Mouse (Mus musculus): ENCODE data around the gene Ltk. TPM values are rescaled to one million over a fixed set of nuclear protein-coding genes. Genes with fewer than 3 reads are reported as not detected.
"Not testable (repeated sequence)": the region's sequence is repeated elsewhere in the genome, so short reads cannot be mapped to it uniquely, and the experiment has no call there.

Ltk gene
- total and polyA plus RNA-seq, 2 experiments from 2014 or later = 2.7 to 9.9 TPM

DNA sequence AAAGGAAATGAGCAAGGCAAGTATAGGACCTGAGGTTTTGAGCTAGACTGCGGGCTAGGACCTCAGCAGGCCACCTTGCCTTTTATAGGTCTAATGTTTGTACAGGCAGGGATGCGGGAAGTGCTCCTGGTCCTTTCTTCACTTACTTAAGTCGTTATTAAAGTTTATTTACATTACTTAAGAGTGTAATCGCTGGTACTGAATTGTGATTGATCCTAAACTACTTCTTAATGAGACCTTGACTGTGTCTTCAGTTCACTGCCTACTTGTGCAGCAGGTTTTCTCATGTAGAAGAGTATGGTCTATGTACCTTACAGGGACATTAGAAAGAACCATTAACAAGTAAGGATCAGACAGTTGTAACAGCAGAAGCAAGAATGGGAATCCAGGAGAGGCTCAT, 29.5 kb downstream of the Ltk start:
- WGBS = 92% methylated on average over 4 of the region's 4 CpGs
- Histone ChIP-seq H3K27ac (ENCODE audit: low read depth, low read length) (no peak overlapping the region), H3K9ac (replicated peaks; ENCODE audit: low read length, poor library complexity, severe bottlenecking) (no peak overlapping the region), H3K9me3 (ENCODE audit: low read length) (no peaks in the 10 kb centered on the region), H3K4me1 (ENCODE audit: insufficient read depth, low read length) (no peaks in the 10 kb centered on the region), H3K4me3 (ENCODE audit: low read depth, low read length) (no peak overlapping the region), H3K36me3 (ENCODE audit: insufficient read depth, low read length) (peaks cover 66% of the 10 kb centered on the region), H3K4me2 (ENCODE audit: low read depth, low read length, poor library complexity, severe bottlenecking) (no peak overlapping the region), H3K27me3 (ENCODE audit: insufficient read depth, low read length) (no peaks in the 10 kb centered on the region)
- no peak for ATAC-seq (ENCODE audit: low FRiP score)
- TF ChIP-seq CTCF (IDR thresholded peaks at IDR 0.05) = no peak
- no peak for DNase-seq (ENCODE audit: low spot score)

DNA sequence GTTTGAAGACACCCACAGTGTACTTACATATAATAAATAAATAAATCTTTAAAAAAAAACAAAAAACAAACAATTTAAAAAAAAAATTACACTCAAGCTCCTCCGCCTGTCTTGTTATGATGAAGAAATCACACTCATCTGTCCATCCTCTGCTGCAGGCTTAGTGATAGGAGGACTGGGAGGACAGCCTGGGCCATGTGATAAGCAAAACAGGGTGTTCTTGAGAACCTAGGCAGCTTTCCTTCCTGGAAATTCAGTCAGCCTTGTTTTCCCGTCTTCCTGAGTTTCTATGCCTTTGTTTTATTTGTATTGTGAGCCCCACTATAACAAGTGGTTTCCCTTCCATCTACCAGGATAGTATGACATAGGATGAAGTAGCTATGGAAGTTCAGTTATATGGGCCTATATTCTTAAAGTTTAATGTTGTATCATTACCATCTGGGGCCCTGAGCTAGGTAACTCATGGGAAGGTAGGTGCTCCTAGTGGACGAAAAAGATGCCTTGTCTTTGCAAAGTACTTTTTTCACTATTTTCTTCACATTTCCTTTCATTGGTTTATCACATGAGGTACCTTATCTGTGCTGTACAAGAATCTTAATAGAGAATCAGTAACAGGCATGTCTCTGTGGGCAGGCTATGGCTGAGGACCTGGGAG, 32.3 kb downstream of the Ltk start:
- Histone ChIP-seq H3K4me1 (ENCODE audit: insufficient read depth, low read length) (no peaks in the 10 kb centered on the region), H3K9ac (replicated peaks; ENCODE audit: low read length, poor library complexity, severe bottlenecking) (no peak overlapping the region), H3K4me2 (ENCODE audit: low read depth, low read length, poor library complexity, severe bottlenecking) (no peak overlapping the region), H3K27me3 (ENCODE audit: insufficient read depth, low read length) (no peaks in the 10 kb centered on the region), H3K9me3 (ENCODE audit: low read length) (no peaks in the 10 kb centered on the region), H3K4me3 (ENCODE audit: low read depth, low read length) (no peak overlapping the region), H3K27ac (ENCODE audit: low read depth, low read length) (no peak overlapping the region), H3K36me3 (ENCODE audit: insufficient read depth, low read length) (peaks cover 75% of the 10 kb centered on the region)
- no peak for TF ChIP-seq CTCF (IDR thresholded peaks at IDR 0.05)
- no peak for ATAC-seq (ENCODE audit: low FRiP score)
- no peak for DNase-seq (ENCODE audit: low spot score)
- 93% methylated on average over 3 of the region's 3 CpGs for WGBS

DNA sequence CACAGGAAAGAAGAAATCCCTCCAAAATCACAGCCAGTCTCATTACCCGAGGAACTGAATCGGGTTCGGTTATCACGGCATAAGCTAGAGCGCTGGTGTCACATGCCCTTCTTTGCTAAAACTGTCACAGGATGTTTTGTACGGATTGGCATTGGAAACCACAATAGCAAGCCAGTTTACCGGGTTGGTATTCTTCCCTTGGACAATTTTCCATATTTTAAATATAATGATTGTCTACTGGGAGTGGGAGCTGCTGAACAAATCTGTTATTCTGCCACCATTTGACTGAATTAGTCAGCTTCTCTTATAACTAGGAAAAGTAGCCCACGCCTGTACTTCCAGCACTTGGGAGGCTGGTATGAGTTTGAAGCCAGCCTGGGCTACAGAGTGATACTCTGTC, 39.2 kb downstream of the Ltk start:
- Histone ChIP-seq H3K27me3 (ENCODE audit: insufficient read depth, low read length) (no peaks in the 10 kb centered on the region), H3K9ac (replicated peaks; ENCODE audit: low read length, poor library complexity, severe bottlenecking) (no peak overlapping the region), H3K27ac (ENCODE audit: low read depth, low read length) (no peak overlapping the region), H3K4me1 (ENCODE audit: insufficient read depth, low read length) (no peaks in the 10 kb centered on the region), H3K4me3 (ENCODE audit: low read depth, low read length) (no peak overlapping the region), H3K9me3 (ENCODE audit: low read length) (no peaks in the 10 kb centered on the region), H3K36me3 (ENCODE audit: insufficient read depth, low read length) (peaks cover 56% of the 10 kb centered on the region), H3K4me2 (ENCODE audit: low read depth, low read length, poor library complexity, severe bottlenecking) (no peak overlapping the region)
- DNase-seq (ENCODE audit: low spot score) = no peak
- no peak for TF ChIP-seq CTCF (IDR thresholded peaks at IDR 0.05)
- no peak for ATAC-seq (ENCODE audit: low FRiP score)
- 96% methylated on average over 8 of the region's 8 CpGs for WGBS

DNA sequence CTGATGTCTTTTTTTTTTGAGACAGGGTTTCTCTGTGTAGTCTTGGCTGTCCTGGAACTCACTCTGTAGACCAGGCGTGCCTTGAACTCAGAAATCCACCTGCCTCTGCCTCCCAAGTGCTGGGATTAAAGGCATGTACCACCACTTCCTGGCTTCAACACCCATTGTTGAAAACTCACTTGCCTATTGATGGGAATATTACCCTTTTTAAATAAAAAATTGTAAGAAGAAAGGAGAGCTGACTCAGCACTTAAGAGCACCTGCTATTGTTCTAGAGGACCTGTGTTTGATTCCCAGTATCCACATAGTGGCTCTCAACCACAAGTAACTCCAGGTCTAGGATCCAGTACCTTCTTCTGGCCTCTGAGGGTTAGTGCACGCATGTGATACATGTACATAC, 44.4 kb downstream of the Ltk start:
- not testable (repeated sequence) for H3K27me3 ChIP-seq (ENCODE audit: insufficient read depth, low read length); H3K27ac ChIP-seq (ENCODE audit: low read depth, low read length); H3K4me1 ChIP-seq (ENCODE audit: insufficient read depth, low read length); H3K9me3 ChIP-seq (ENCODE audit: low read length); H3K4me3 ChIP-seq (ENCODE audit: low read depth, low read length); H3K4me2 ChIP-seq (ENCODE audit: low read depth, low read length, poor library complexity, severe bottlenecking); DNase-seq (ENCODE audit: low spot score); ATAC-seq (ENCODE audit: low FRiP score); H3K9ac ChIP-seq (replicated peaks; ENCODE audit: low read length, poor library complexity, severe bottlenecking)
- peaks cover 19% of the 10 kb centered on the region for H3K36me3 ChIP-seq (ENCODE audit: insufficient read depth, low read length)
- 92% methylated on average over 2 of the region's 2 CpGs for WGBS

DNA sequence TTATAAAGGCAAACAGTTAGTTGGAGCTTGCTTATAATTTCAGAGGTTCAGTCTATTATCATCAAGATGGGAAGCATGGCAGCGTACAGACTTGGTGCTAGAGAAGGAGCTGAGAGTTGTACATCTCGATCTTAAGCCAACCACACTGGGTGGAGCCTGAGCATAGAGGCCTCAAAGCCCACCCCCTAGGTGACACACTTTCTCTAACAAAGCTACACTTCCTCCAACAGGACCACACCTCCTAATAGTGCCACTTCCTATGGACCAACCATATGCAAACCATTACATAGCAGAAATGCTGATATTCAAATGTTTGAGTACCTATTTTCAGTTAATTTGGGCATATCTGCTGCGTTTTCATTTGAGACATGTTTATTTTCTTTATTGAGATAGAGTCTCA, 50.2 kb downstream of the Ltk start:
- H3K27ac ChIP-seq (ENCODE audit: low read depth, low read length) = no peak overlapping the region
- no peak overlapping the region for H3K9ac ChIP-seq (replicated peaks; ENCODE audit: low read length, poor library complexity, severe bottlenecking)
- DNase-seq (ENCODE audit: low spot score) = no peak
- H3K4me2 ChIP-seq (ENCODE audit: low read depth, low read length, poor library complexity, severe bottlenecking) = no peak overlapping the region
- H3K4me1 ChIP-seq (ENCODE audit: insufficient read depth, low read length) = no peaks in the 10 kb centered on the region
- no peak for ATAC-seq (ENCODE audit: low FRiP score)
- WGBS = 96% methylated on average over 3 of the region's 3 CpGs
- peaks cover 18% of the 10 kb centered on the region for H3K36me3 ChIP-seq (ENCODE audit: insufficient read depth, low read length)
- H3K4me3 ChIP-seq (ENCODE audit: low read depth, low read length) = no peak overlapping the region
- no peaks in the 10 kb centered on the region for H3K9me3 ChIP-seq (ENCODE audit: low read length)
- no peak for TF ChIP-seq CTCF (IDR thresholded peaks at IDR 0.05)
- no peaks in the 10 kb centered on the region for H3K27me3 ChIP-seq (ENCODE audit: insufficient read depth, low read length)

DNA sequence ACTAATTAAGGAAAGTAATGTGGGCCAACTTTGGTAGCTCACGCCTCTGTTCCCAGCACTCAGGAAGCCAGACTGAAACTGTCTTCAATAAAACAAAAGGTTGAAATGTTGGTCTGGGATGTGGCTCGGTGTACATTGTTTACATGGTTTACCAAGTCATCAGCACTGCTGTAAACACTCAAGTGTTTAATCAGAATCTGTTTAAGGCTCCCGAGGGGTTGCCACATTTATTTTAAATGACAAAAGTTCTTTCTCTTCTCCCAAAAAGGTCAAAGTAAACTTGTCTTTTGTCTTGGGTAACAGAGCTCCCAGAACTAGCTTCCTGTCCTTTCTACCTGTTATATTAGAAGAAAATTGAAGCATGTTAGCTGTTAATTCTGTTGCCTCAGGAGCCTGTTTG, 52.6 kb downstream of the Ltk start:
- Histone ChIP-seq H3K36me3 (ENCODE audit: insufficient read depth, low read length) (peaks cover 20% of the 10 kb centered on the region), H3K4me1 (ENCODE audit: insufficient read depth, low read length) (no peaks in the 10 kb centered on the region), H3K27me3 (ENCODE audit: insufficient read depth, low read length) (no peaks in the 10 kb centered on the region), H3K9ac (replicated peaks; ENCODE audit: low read length, poor library complexity, severe bottlenecking) (no peak overlapping the region), H3K4me2 (ENCODE audit: low read depth, low read length, poor library complexity, severe bottlenecking) (no peak overlapping the region), H3K4me3 (ENCODE audit: low read depth, low read length) (no peak overlapping the region), H3K27ac (ENCODE audit: low read depth, low read length) (no peak overlapping the region), H3K9me3 (ENCODE audit: low read length) (no peaks in the 10 kb centered on the region)
- no peak for TF ChIP-seq CTCF (IDR thresholded peaks at IDR 0.05)
- no peak for DNase-seq (ENCODE audit: low spot score)
- no peak for ATAC-seq (ENCODE audit: low FRiP score)
- WGBS = 90% methylated on average over 3 of the region's 3 CpGs

Measured in midbrain, postnatal 0 days (tissue).